Mouse (Mus musculus) ovary, adult 10 weeks (tissue): Measurements from ENCODE around the gene BC024978. TPM values are rescaled to one million over a fixed set of nuclear protein-coding genes. Genes with fewer than 3 reads are reported as not detected.

ENCODE experiments used
- polyA plus RNA-seq: library from polyadenylated mRNA; stranded (reverse); fragments of 350-450 nt; fragmentation: Illumina TruSeq; extraction: RNeasy Lipid Tissue Mini Kit (QIAGEN cat#74804); gene quantifications from one replicate; pipeline ENCODE4 v1.2.3, GENCODE M21; 2014

The BC024978 gene
- polyA plus RNA-seq, result 7.6 TPM

GRCm38 (mm10) chr7:27195681-27196611 lies at the start of gene BC024978, which contains the start of gene Snrpa:
TSS of gene BC024978 (plus strand) at chr7:27195781.
TSS of gene Snrpa (minus strand) at chr7:27196271.

GRCm38 (mm10) chr7:27153205-27153764 lies 42.3 kb upstream of the BC024978 start, which contains the start of gene Cyp2t4:
TSS of gene Cyp2t4 (plus strand) at chr7:27153714.

GRCm38 (mm10) chr7:27166614-27167474 lies 28.7 kb upstream of the BC024978 start, which contains the start of gene Egln2:
TSS of gene Egln2 (minus strand) at chr7:27166802.

GRCm38 (mm10) chr7:27178324-27179216 lies 17.0 kb upstream of the BC024978 start, which contains the start of gene Rab4b:
TSS of gene Rab4b (minus strand) at chr7:27178896.

GRCm38 (mm10) chr7:27180837-27181695 lies 14.5 kb upstream of the BC024978 start, which contains the start of the genes Gm21983 and Mia:
TSS of gene Gm21983 (minus strand) at chr7:27181086.
TSS of gene Mia (minus strand) at chr7:27181157.

GRCm38 (mm10) chr7:27228281-27228821 lies 32.8 kb downstream of the BC024978 start, which contains the start of gene Itpkc:
TSS of gene Itpkc (minus strand) at chr7:27228661.

GRCm38 (mm10) chr7:27232781-27233281 lies 37.2 kb downstream of the BC024978 start, which contains the start of gene Coq8b:
TSS of gene Coq8b (plus strand) at chr7:27233023.

GRCm38 (mm10) chr7:27258205-27258899 lies 62.8 kb downstream of the BC024978 start, which contains the start of gene Numbl:
TSS of gene Numbl (plus strand) at chr7:27258433.

Other genes starting within 250 kb of the BC024978 start
- not detected for gene Cyp2a12, start 166.7 kb upstream of the BC024978 start, polyA plus RNA-seq
- 1.7 TPM for gene Cyp2f2, start 75.9 kb upstream of the BC024978 start, polyA plus RNA-seq
- gene Cyp2t4, start 42.1 kb upstream of the BC024978 start, polyA plus RNA-seq, result not detected
- gene Egln2, start 29.0 kb upstream of the BC024978 start, polyA plus RNA-seq, result 2.4 TPM
- gene Rab4b, start 16.9 kb upstream of the BC024978 start, polyA plus RNA-seq, result 1.2 TPM
- gene Gm21983, start 14.7 kb upstream of the BC024978 start, polyA plus RNA-seq, result not detected
- gene Mia, start 14.6 kb upstream of the BC024978 start, polyA plus RNA-seq, result not detected
- 6.0 TPM for gene Snrpa, start 490 bp downstream of the BC024978 start, polyA plus RNA-seq
- gene Itpkc, start 32.9 kb downstream of the BC024978 start, polyA plus RNA-seq, result 0.48 TPM
- 0.68 TPM for gene Coq8b, start 37.2 kb downstream of the BC024978 start, polyA plus RNA-seq
- gene Numbl, start 62.7 kb downstream of the BC024978 start, polyA plus RNA-seq, result 0.51 TPM
- gene Ltbp4, start 141.9 kb downstream of the BC024978 start, polyA plus RNA-seq, result not detected
- gene Shkbp1, start 160.2 kb downstream of the BC024978 start, polyA plus RNA-seq, result 0.54 TPM
- gene Gm20479, start 161.6 kb downstream of the BC024978 start, polyA plus RNA-seq, result not detected